Mouse (Mus musculus): ENCODE measurements around the gene Dennd4a. TPM values are rescaled to one million over a fixed set of nuclear protein-coding genes. Genes with fewer than 3 reads are reported as not detected.

The Dennd4a gene
- polyA plus RNA-seq, 1 experiment from 2014 or later, result 6.7 TPM

GRCm38 (mm10) chr9:64792379-64793274, 18.5 kb upstream of the Dennd4a start:
- Histone ChIP-seq H3K4me1 (peaks cover 8% of the 10 kb centered on the region; the same call in 1 of the 2 replicates), H3K4me2 (no peak overlapping the region), H3K4me3 (no peak overlapping the region), H3K9ac (no peak overlapping the region), H3K36me3 (ENCODE audit: poor library complexity, severe bottlenecking) (no peaks in the 10 kb centered on the region), H3K27ac (no peak overlapping the region), H3K9me3 (replicated peaks) (no peaks in the 10 kb centered on the region), H3K27me3 (no peaks in the 10 kb centered on the region)
- 83% methylated on average over 10 of the region's 10 CpGs for WGBS
- ATAC-seq, result no peak

GRCm38 (mm10) chr9:64793275-64793590, 17.9 kb upstream of the Dennd4a start:
- Histone ChIP-seq H3K27me3 (no peaks in the 10 kb centered on the region), H3K36me3 (ENCODE audit: poor library complexity, severe bottlenecking) (no peaks in the 10 kb centered on the region), H3K27ac (no peak overlapping the region), H3K9ac (no peak overlapping the region), H3K9me3 (replicated peaks) (no peaks in the 10 kb centered on the region), H3K4me1 (peaks cover 8% of the 10 kb centered on the region; the same call in 1 of the 2 replicates), H3K4me3 (no peak overlapping the region), H3K4me2 (no peak overlapping the region)
- no peak for ATAC-seq

GRCm38 (mm10) chr9:64793794-64794193, 17.3 kb upstream of the Dennd4a start:
- Histone ChIP-seq H3K4me2 (no peak overlapping the region), H3K36me3 (ENCODE audit: poor library complexity, severe bottlenecking) (no peaks in the 10 kb centered on the region), H3K9me3 (replicated peaks) (no peaks in the 10 kb centered on the region), H3K9ac (no peak overlapping the region), H3K27ac (no peak overlapping the region), H3K27me3 (no peaks in the 10 kb centered on the region), H3K4me1 (peaks cover 8% of the 10 kb centered on the region; the same call in 1 of the 2 replicates), H3K4me3 (no peak overlapping the region)
- no peak for ATAC-seq
- 73% methylated on average over 3 of the region's 3 CpGs for WGBS

- Histone ChIP-seq H3K4me3 (no peak overlapping the region), H3K4me2 (no peak overlapping the region), H3K27me3 (no peaks in the 10 kb centered on the region), H3K36me3 (ENCODE audit: poor library complexity, severe bottlenecking) (no peaks in the 10 kb centered on the region), H3K9me3 (replicated peaks) (no peaks in the 10 kb centered on the region), H3K27ac (no peak overlapping the region), H3K9ac (no peak overlapping the region), H3K4me1 (peaks cover 8% of the 10 kb centered on the region; the same call in 1 of the 2 replicates)
- ATAC-seq, result no peak
- WGBS, result 84% methylated on average over 6 of the region's 6 CpGs
These were observed 16.4 kb upstream of the Dennd4a start for GRCm38 (mm10) chr9:64794448-64795420.

GRCm38 (mm10) chr9:64795846-64796615, 15.1 kb upstream of the Dennd4a start:
- Histone ChIP-seq H3K4me2 (no peak overlapping the region), H3K27ac (no peak overlapping the region), H3K4me3 (no peak overlapping the region), H3K4me1 (peaks cover 5% of the 10 kb centered on the region; the same call in 1 of the 2 replicates), H3K9ac (no peak overlapping the region), H3K27me3 (no peaks in the 10 kb centered on the region), H3K36me3 (ENCODE audit: poor library complexity, severe bottlenecking) (no peaks in the 10 kb centered on the region), H3K9me3 (replicated peaks) (0 out of 2 replicates have a peak, but pooled peaks cover 5% of the 10 kb centered on the region)
- 76% methylated on average over 3 of the region's 3 CpGs for WGBS
- no peak for ATAC-seq

- H3K4me2 ChIP-seq, result no peak overlapping the region
- no peak overlapping the region for H3K4me3 ChIP-seq
- H3K9me3 ChIP-seq (replicated peaks), result 0 out of 2 replicates have a peak, but pooled peaks cover 5% of the 10 kb centered on the region
- no peaks in the 10 kb centered on the region for H3K36me3 ChIP-seq (ENCODE audit: poor library complexity, severe bottlenecking)
- H3K9ac ChIP-seq, result no peak overlapping the region
- H3K4me1 ChIP-seq, result no peaks in the 10 kb centered on the region
- WGBS, result 90% methylated on average over 4 of the region's 4 CpGs
- no peak overlapping the region for H3K27ac ChIP-seq
- no peak for ATAC-seq
- H3K27me3 ChIP-seq, result no peaks in the 10 kb centered on the region
These were observed 13.7 kb upstream of the Dennd4a start for GRCm38 (mm10) chr9:64797392-64797791.

- H3K36me3 ChIP-seq (ENCODE audit: poor library complexity, severe bottlenecking), result no peaks in the 10 kb centered on the region
- ATAC-seq, result no peak
- H3K4me2 ChIP-seq, result no peak overlapping the region
- no peak overlapping the region for H3K4me3 ChIP-seq
- 0 out of 2 replicates have a peak, but pooled peaks cover 5% of the 10 kb centered on the region for H3K9me3 ChIP-seq (replicated peaks)
- H3K9ac ChIP-seq, result no peak overlapping the region
- no peaks in the 10 kb centered on the region for H3K4me1 ChIP-seq
- no peak overlapping the region for H3K27ac ChIP-seq
- H3K27me3 ChIP-seq, result no peaks in the 10 kb centered on the region
These were observed 13.0 kb upstream of the Dennd4a start for GRCm38 (mm10) chr9:64798099-64798498.

GRCm38 (mm10) chr9:64798859-64799258, 12.3 kb upstream of the Dennd4a start:
- ATAC-seq, result no peak
- 0 out of 2 replicates have a peak, but pooled peaks cover 5% of the 10 kb centered on the region for H3K9me3 ChIP-seq (replicated peaks)
- no peaks in the 10 kb centered on the region for H3K27me3 ChIP-seq
- no peak overlapping the region for H3K9ac ChIP-seq
- no peak overlapping the region for H3K4me2 ChIP-seq
- 85% methylated on average over 1 of the region's 2 CpGs for WGBS
- H3K27ac ChIP-seq, result no peak overlapping the region
- no peak overlapping the region for H3K4me3 ChIP-seq
- H3K36me3 ChIP-seq (ENCODE audit: poor library complexity, severe bottlenecking), result no peaks in the 10 kb centered on the region
- no peaks in the 10 kb centered on the region for H3K4me1 ChIP-seq

- Histone ChIP-seq H3K9ac (no peak overlapping the region), H3K4me3 (no peak overlapping the region), H3K4me1 (no peaks in the 10 kb centered on the region), H3K27me3 (no peaks in the 10 kb centered on the region), H3K36me3 (ENCODE audit: poor library complexity, severe bottlenecking) (no peaks in the 10 kb centered on the region), H3K27ac (no peak overlapping the region), H3K9me3 (replicated peaks) (0 out of 2 replicates have a peak, but pooled peaks cover 5% of the 10 kb centered on the region), H3K4me2 (no peak overlapping the region)
- ATAC-seq, result no peak
- WGBS, result 93% methylated on average over 5 of the region's 5 CpGs
These were observed 11.6 kb upstream of the Dennd4a start for GRCm38 (mm10) chr9:64799504-64799903.

- Histone ChIP-seq H3K4me3 (no peak overlapping the region), H3K9me3 (replicated peaks) (0 out of 2 replicates have a peak, but pooled peaks cover 5% of the 10 kb centered on the region), H3K27me3 (no peaks in the 10 kb centered on the region), H3K9ac (no peak overlapping the region), H3K27ac (no peak overlapping the region), H3K4me1 (no peaks in the 10 kb centered on the region), H3K36me3 (ENCODE audit: poor library complexity, severe bottlenecking) (no peaks in the 10 kb centered on the region), H3K4me2 (no peak overlapping the region)
- ATAC-seq, result no peak
- 90% methylated on average over 5 of the region's 5 CpGs for WGBS
These were observed 8.6 kb upstream of the Dennd4a start for GRCm38 (mm10) chr9:64802561-64802960.

- ATAC-seq, result no peak
- H3K27ac ChIP-seq, result no peak overlapping the region
- H3K9ac ChIP-seq, result no peak overlapping the region
- 87% methylated on average over 5 of the region's 5 CpGs for WGBS
- H3K36me3 ChIP-seq (ENCODE audit: poor library complexity, severe bottlenecking), result no peaks in the 10 kb centered on the region
- H3K4me1 ChIP-seq, result no peaks in the 10 kb centered on the region
- no peak overlapping the region for H3K4me2 ChIP-seq
- H3K4me3 ChIP-seq, result no peak overlapping the region
- 0 out of 2 replicates have a peak, but pooled peaks cover 5% of the 10 kb centered on the region for H3K9me3 ChIP-seq (replicated peaks)
- no peaks in the 10 kb centered on the region for H3K27me3 ChIP-seq
These were observed 7.5 kb upstream of the Dennd4a start for GRCm38 (mm10) chr9:64803373-64804214.

Measured in forebrain, embryonic 13.5 days (tissue).